Mouse (Mus musculus) lung, postnatal 0 days (tissue): ENCODE results near the gene Gm26741.

Source experiments
- CTCF ChIP-seq: IDR thresholded peaks from 2 replicates; pipeline ENCODE4 v1.5.1; 2016; ENCODE audit warnings: antibody characterized with exemption, mild to moderate bottlenecking
- EP300 ChIP-seq: IDR thresholded peaks from 2 replicates; pipeline ENCODE4 v1.6.1; 2016; ENCODE audit warnings: antibody characterized with exemption, mild to moderate bottlenecking, control low read depth

- no peak for TF ChIP-seq CTCF
- TF ChIP-seq EP300 = no peak
Observed at GRCm38 (mm10) chr10:52381845-52382591, 23.5 kb downstream of the Gm26741 start, which contains the start of gene Gopc.
